Mouse (Mus musculus) ES-Bruce4 (cell line): ENCODE measurements at regions not wholly inside any gene's neighbourhood (a gene's known extent, or its start where the extent isn't known, plus 50 kb on each side); places are given as distances from the start of the nearest gene placed in this dataset.

Experiments used
- CTCF ChIP-seq: IDR thresholded peaks from one replicate; pipeline ENCODE4 v1.8.1; 2011; ENCODE audit warnings: low read depth, low read length
- POLR2A ChIP-seq: IDR thresholded peaks from one replicate; pipeline ENCODE4 v1.8.1; 2011; ENCODE audit warnings: low read length; ENCODE audit not compliant: insufficient read depth

DNA sequence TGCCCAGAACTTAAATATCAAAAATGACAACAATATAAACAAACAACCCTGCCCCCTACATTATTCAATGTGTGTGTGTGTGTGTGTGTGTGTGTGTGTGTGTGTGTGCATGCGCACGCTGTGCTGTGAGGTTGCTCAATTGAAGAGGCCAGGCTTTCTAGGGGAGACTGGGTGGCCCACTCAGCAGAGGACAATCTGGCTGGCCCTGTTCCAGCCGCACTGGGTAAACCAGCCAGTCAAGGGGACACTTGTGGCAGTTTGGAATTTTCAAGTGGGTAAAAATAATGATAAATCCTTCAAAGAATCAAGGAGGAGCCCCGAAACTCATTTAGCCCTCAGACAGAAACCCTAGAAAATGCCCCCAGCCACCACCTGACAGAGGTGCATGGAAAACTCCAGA is 128.5 kb downstream of the Gm5426 start:
- TF ChIP-seq CTCF (no peak), POLR2A (no peak)
